Mouse (Mus musculus) layer of hippocampus, postnatal 25 days (tissue): ENCODE results near the gene Rfpl4. TPM values are rescaled to one million over a fixed set of nuclear protein-coding genes. Genes with fewer than 3 reads are reported as not detected.
"Not testable (repeated sequence)": the region's sequence is repeated elsewhere in the genome, so short reads cannot be mapped to it uniquely, and the experiment has no call there.

Experiments used
- DNase-seq, 2 experiments: peaks; one replicate each; pipeline ENCODE4 v3.0.0; 2022; ENCODE audit warnings: mixed read lengths in 2 of 2, low spot score in 1 of 2; ENCODE audit errors: extremely low spot score in 1 of 2
- total RNA-seq, 2 experiments: library from RNA; stranded (reverse); gene quantifications; 2 replicates each; pipeline ENCODE4 v1.2.3; 2021

Gene Rfpl4
- total RNA-seq = not detected

DNA sequence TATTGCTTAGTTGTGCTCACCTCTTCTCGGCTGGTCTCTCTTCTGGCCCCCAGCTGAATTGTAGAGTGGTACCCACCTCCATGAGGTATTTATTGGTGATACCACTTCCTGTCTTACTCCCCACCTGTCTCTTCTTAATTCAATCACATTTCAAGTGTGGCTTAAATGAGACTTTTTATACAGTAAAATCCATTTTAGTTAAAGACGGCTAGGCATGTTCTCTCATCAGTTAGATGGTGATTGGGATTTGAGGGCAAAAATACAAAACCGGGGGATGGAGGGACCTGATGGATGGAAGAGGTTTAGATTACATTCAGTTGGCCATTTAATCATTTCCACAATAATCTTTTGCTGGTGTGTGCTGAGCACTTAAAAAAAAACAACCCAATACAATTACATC, at the start of gene Rfpl4:
Gene Rfpl4, minus strand, starts transcription at position 101 of the 400 bp plus-strand sequence.
- DNase-seq = no peak

GRCm38 (mm10) chr7:5149570-5149969, 32.8 kb upstream of the Rfpl4 start, which contains the start of gene Vmn1r55:
Vmn1r55 (minus strand) TSS chr7:5149670.
- not testable (repeated sequence) for DNase-seq

GRCm38 (mm10) chr7:5125549-5126406, 9.0 kb upstream of the Rfpl4 start, which contains the start of gene Rasl2-9:
Rasl2-9 (minus strand) TSS chr7:5125950.
- peak; percentile 78 to 86 for DNase-seq

DNA sequence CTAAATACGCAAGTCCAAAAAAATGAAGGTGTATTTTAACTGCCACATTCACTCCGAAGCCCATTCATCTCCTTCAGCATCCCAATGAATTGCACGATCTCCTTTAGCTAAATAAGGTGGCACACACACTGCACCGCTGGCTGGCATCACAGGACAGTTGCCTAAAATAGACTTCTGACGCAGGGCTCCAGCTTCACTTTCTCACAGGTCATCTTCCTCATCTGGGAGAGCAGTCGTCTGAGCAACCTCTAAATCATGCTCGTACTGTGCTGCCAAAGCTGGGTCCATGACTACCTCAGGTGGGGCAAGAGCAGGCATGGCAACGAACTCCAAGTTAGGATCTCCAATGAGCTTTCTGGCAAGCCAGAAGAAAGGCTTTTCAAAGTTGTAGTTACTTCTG, 8.3 kb upstream of the Rfpl4 start:
- DNase-seq = no peak

DNA sequence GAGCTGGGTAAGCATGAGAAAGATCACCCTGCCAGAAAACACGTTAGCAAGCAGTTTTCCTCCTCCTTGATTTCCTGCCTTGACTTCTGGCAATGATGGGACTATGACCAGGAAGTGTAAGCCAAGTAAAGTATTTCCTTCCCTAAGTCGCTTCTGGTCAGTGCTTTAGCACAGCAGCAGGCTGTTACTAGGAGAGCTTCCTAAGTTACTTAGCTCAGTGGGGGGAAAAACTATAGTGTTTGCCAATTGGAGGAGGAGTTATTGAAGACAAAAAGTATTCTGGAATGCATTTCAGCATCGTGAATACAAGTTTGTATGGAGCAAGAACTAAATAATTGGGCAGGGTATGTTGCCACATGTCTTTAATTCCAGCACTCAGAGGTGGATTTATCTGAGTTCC, 4.0 kb downstream of the Rfpl4 start:
- DNase-seq = no peak

DNA sequence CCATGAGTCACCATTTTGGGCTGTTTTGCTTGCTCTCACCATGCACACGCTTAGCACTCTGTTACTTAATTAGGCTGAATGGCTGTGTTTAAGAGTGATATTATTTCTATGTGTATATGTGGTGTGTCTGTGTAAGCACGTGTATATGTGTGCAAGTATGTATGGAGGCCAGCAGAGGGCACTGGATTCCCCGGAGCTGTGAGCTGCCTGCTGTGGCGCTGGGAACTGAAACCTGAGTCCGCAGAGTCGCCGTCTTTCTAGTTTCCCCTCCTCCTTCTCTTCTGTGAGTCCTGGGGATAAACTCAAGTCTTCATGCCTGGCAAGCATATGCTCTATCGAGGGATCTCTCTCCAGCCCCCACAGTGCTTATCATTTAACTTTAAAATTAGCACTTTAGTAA, 7.4 kb downstream of the Rfpl4 start:
- no peak for DNase-seq

DNA sequence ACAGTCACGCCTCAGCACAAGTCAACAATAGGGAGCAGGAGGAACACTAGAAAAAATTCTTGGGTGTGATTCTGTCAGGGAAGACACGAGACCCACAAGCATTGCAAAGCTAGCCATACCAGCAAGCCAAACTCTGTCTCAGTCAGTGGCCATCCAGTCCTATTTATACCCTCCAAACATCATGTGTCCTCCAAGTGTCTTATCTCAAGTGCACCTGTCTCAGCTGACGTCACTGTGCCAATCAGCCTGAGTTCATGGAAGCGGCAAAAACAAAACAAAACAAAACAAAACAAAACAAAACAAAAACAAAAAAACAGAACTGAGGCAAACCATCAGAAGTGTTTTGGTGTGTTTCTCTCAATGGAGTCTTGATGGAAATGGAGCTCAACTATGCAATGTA, 8.5 kb downstream of the Rfpl4 start:
- DNase-seq = no peak

DNA sequence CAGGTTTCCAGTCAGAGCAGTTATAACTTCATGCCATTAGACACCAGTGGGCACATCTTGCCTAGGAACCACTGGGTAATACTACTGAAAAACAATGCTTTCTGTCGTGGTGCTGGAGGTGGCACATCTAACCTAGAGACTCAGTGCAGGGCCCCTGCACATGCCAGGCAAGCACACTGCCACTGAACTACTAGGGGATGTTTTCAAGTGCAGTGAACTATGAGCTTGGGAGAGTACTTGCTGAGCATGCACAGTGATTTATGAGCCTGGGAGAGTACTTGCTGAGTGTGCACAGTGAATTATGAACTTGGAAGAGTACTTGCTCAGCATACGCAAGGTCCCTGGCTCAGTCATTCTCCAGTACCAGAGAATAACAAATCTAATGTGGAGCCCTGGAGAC, 14.2 kb downstream of the Rfpl4 start:
- DNase-seq = no peak

- DNase-seq = no peak
Observed at GRCm38 (mm10) chr7:5101066-5101663, 15.6 kb downstream of the Rfpl4 start.

DNA sequence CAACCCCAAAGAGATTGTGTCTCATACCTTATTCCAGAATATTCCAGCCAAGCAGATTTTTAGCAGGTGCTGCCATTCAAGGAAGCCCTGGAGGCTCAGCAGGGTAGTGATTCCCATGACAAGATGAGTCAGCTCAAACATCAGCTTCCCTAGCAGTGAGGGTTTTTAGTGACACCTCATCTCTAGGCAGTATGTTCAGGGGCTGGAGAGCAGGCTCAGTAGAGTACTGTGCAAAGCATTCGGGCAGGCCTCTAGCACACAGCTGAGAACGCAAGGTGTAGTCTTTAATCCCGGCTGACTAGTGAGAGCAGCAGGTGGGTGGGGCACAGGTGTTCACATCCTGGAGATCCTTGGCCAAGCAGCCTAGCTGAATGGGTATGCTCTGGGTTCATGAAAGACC, 17.0 kb downstream of the Rfpl4 start:
- no peak for DNase-seq

GRCm38 (mm10) chr7:5098769-5099168, 18.0 kb downstream of the Rfpl4 start:
- DNase-seq = no peak

GRCm38 (mm10) chr7:5092831-5093510, 23.8 kb downstream of the Rfpl4 start:
- peak in 1 of 2 experiments; percentile 44 for DNase-seq

DNA sequence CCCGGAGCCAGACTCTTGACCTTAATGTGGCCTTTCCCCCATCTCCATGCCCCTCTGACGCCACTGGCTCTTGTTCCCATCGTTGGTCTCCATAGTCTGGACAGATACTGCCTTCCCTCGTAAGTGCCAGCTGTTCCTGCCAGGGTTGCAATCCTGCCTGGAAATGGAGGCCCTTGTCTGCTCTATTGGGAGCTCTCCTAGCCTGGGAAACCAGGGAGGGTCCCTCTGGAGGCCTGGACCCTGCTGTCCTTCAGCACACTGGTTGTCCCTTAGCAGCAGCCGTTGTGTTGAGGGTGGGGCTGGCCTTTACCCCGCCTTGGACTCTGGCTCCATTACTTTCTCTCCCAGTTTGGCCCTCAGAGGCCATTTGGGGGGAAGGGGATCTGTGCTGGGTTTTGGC, 24.4 kb downstream of the Rfpl4 start:
- DNase-seq = no peak

- no peak for DNase-seq
Observed at GRCm38 (mm10) chr7:5091008-5091728, 25.6 kb downstream of the Rfpl4 start.

DNA sequence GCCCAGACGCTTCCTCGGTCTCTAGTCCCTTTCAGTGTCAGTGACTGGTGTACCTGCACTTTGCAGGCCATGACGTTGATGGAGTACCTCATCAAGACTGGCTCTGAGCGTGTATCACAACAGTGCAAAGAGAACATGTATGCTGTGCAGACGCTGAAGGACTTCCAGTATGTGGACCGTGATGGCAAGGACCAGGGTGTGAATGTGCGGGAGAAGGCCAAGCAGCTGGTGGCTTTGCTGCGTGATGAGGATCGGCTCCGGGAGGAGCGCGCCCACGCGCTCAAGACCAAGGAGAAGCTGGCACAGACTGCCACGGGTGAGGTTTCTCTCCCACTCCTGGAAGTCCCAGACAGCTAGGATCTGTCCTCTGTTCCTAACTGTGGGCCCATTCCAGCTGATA, 26.9 kb downstream of the Rfpl4 start:
- no peak for DNase-seq

- no peak for DNase-seq
Observed at GRCm38 (mm10) chr7:5087886-5088285, 28.9 kb downstream of the Rfpl4 start.

DNA sequence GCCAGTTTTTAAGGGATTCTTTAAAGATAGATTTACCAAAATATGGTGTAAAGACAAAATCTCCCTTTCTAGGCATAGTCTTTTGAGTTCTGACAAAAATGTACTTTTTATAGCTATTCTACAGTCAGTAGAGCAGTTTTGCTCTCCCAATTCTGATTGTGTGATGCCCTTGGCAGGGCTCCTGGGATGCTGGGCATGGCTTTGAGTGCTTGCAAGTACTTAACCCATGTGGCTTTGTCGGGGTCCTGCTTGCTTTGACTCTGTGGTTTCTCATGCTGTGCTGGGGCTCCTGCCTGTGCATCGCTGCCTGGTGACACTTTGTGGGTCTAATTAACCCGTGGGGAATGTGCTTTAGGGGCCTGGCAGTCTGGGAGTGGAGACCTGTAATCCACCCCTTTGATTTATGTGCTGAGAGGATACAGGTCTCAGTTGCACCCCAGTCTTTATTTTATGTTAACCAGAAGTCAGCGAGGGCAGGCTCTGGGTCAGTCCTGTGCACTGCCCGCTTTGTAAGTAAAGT, 29.8 kb downstream of the Rfpl4 start:
- no peak for DNase-seq

GRCm38 (mm10) chr7:5085512-5085911, 31.2 kb downstream of the Rfpl4 start:
- no peak for DNase-seq

DNA sequence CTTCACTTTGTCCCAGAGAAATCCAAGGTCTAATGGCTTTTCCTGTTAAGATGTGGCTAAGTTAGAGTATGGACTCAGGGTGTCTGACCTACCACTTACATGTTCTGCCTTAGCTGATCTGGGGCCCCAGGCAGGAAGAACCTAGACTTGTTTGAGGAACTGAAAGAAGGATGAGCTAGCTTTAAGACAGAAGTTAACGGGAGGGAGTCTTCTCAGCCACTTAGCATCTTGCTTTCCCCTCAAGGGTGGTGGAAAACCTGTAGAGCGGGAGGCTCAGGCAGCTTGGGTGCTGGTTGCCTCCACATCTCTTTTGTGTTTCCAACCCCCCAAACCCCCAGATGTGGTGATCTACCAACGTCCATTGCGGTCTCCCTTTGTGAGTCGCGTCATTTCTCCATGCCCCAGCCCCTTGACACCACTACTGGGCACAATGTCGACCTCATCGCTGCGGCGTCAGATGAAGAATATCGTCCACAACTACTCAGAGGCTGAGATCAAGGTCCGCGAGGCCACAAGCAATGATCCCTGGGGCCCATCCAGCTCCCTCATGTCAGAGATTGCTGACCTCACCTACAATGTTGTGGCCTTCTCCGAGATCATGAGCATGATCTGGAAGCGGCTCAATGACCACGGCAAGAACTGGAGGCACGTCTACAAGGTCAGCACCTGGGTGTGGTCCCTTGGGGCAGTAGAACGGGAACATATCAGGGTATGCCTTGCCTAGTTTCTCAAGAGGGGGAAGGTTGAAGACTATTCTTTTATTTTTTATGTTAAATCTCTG, 33.2 kb downstream of the Rfpl4 start:
- DNase-seq = no peak

DNA sequence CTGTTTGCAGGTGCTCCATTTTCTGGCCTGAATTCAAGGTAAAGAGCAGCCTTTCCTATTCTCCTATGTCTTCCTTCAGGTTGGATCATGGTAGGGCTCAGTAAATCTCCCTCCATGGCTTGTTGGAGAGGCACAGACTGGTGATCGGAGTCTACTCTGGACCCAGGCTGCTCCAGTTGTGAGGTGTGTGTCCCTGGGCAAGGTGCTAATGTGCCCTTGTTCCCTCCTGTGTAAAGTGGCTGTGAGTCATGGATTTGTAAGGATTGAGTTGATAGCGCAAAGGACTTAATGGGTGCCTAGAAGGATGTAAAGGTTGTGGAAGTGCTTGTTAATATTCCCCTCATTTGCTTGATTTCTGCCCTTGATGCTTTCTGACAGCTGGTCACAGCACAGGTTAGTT, 34.8 kb downstream of the Rfpl4 start:
- no peak for DNase-seq
